Mouse (Mus musculus): ENCODE results near the gene Cry2.
"Not testable (repeated sequence)": the region's sequence is repeated elsewhere in the genome, so short reads cannot be mapped to it uniquely, and the experiment has no call there.

The Cry2 gene

GRCm38 (mm10) chr2:92433578-92434374, at the start of gene Cry2:
Cry2 (minus strand) TSS chr2:92434043.
- peak; percentile 99 for DNase-seq (ENCODE audit: low spot score)

DNA sequence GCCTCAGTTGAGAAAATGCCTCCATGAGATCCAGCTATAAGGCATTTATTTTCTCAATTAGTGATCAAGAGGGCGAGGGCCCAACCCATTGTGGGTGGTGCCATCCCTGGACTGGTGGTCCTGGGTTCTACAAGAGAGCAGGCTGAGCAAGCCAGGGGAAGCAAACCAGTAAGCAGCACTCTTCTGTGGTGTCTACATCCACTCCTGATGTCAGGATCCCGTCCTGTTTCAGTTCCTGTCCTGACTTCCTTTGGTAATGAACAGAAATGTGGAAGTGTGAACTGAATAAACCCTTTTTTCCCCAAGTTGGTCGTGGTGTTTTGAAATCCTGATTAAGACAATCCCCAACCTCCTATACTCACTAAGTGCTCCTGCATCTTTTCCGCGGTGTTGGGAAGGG, 49.7 kb upstream of the Cry2 start:
- no peak for DNase-seq (ENCODE audit: low spot score)

GRCm38 (mm10) chr2:92482551-92482950, 48.7 kb upstream of the Cry2 start:
- DNase-seq (ENCODE audit: low spot score): peak; percentile 56

DNA sequence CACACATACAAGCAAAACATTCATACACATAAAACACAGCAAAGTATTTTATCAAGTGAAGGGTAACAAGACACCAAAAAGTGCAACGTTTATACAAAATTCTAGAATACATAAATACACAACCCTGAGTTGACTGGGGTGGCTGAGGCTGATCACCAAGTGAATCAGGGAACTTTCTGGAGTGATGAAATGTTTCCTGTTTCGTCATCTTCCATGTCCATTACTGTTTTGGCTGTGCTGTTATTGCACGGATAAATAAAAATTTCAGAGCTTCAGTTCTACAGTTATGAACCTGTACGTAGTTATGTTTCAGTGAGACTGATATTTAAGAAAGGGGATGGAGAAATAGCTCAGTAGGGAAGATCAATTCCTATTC, 44.5 kb upstream of the Cry2 start:
- DNase-seq (ENCODE audit: low spot score): peak; percentile 57

GRCm38 (mm10) chr2:92477672-92478312, 43.9 kb upstream of the Cry2 start:
- DNase-seq (ENCODE audit: low spot score): no peak

GRCm38 (mm10) chr2:92476580-92476979, 42.7 kb upstream of the Cry2 start:
- not testable (repeated sequence) for DNase-seq (ENCODE audit: low spot score)

DNA sequence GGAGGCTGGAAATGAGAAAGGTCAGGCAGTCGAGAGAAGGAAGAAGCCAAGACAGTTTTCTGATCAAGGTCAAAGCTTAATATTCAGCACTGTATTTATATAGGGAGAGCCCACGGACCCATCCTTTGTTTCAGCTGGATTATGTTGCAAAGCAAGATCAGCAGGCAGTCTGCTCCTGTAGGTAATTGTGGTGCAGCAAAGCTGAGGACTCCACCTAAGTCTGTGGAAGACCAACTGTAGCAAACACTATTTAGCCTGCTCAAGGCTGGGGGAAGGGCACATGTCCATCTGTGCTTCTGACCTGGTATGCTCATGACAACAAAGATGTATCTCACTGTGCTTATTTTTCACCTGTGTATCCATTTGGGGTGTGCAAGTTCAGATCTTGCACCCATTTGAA, 41.9 kb upstream of the Cry2 start:
- no peak for DNase-seq (ENCODE audit: low spot score)

DNA sequence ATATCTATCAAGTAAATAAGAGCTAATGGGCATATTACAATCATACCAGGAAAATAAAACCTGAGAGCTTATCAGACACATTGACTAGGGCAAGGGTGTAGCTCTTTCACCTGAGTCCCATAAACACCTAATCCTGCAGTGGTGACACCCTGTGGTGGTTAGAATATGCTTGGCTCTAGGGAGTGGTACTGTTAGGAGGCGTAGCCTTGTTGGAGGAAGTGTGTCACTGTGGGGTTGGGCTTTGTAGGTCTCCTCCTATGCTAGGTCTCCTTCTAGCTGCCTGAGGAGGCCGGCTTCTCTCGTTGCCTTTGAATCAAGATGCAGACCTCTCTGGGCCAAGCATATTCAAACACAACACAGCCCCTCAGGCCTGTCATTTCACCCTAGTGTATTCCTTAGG, 41.1 kb upstream of the Cry2 start:
- DNase-seq (ENCODE audit: low spot score): no peak

DNA sequence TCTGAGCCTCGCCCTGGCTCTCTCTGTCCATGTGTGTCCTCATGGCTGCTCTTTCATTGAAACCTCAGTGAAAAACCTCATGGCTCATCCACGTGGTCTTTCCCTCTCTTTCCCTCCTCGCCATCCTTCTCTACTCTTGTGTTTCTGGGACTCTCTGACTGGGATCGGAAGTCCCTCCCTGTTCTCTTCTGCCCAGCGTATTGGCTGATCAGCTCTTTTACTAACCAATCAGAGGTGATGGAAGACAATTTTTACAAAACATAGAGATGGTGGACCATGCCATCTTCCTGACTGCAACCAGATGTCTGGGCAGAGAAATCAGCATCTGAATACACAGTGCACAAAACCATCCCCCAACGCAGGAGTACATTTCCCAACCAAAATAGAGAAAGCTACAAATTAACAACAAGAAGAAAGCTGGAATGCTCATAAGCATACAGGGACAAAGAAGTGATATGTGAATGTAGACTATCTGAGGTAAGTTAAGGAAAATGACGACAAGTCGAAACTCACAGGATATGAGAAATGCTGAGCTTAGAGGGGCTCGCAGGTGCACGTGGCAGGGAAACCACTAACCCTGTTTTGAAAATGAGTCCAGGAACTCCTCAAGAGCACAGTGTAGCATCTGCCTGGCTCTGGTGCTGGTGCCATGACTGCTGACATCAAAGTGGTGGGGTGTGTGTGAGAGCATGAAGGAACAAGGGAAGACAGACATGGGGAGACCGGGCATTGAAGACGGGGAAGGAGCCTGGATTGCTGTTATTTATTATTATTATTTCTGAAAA, 38.2 kb upstream of the Cry2 start:
- no peak for DNase-seq (ENCODE audit: low spot score)

GRCm38 (mm10) chr2:92464690-92465089, 30.8 kb upstream of the Cry2 start:
- DNase-seq (ENCODE audit: low spot score): no peak

- DNase-seq (ENCODE audit: low spot score): no peak
These were observed 27.4 kb upstream of the Cry2 start for GRCm38 (mm10) chr2:92461215-92461614.

GRCm38 (mm10) chr2:92459921-92460707, 26.3 kb upstream of the Cry2 start, which contains the start of gene Slc35c1:
Slc35c1 (minus strand) TSS chr2:92460538.
- no peak for DNase-seq (ENCODE audit: low spot score)

DNA sequence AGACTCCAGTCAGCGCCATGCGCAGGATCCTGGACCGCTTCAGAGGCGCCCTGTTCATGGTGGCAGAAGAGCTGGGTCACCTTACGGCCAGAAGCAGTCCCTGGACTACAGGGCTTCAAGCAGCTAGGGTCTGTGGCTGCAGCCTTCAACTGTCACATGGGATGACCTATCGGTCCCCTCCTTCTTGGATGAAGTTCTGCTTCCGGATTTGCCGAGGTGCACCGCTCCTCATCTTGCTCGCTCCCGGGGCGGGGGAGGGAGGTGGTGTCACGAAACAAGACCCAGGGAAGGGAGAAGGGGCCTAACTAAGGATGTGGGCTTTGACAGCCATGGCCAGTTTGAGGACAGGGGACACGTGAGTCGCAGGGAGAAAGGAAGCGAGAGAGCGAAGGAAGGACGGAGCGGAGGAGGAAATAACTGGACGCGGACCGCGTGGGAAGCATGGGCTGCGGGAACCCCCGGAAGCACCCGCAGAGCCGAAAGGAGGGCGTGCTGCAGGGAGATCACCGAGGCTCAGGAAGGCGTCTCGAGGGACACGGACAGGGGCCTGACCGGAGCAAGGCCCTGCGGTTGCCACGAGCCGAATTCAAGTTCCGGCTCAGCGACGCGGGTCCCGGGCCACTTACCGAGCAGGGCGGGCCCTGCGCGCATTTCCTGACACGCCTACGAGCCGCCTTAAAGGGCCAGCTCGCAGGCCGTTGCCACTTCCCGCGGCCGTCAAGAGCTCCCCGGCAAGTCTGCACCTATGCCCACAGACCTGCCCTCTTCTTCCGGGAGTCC, 25.5 kb upstream of the Cry2 start:
- DNase-seq (ENCODE audit: low spot score): peak; percentile 75

GRCm38 (mm10) chr2:92458481-92458880, 24.6 kb upstream of the Cry2 start:
- DNase-seq (ENCODE audit: low spot score): no peak

DNA sequence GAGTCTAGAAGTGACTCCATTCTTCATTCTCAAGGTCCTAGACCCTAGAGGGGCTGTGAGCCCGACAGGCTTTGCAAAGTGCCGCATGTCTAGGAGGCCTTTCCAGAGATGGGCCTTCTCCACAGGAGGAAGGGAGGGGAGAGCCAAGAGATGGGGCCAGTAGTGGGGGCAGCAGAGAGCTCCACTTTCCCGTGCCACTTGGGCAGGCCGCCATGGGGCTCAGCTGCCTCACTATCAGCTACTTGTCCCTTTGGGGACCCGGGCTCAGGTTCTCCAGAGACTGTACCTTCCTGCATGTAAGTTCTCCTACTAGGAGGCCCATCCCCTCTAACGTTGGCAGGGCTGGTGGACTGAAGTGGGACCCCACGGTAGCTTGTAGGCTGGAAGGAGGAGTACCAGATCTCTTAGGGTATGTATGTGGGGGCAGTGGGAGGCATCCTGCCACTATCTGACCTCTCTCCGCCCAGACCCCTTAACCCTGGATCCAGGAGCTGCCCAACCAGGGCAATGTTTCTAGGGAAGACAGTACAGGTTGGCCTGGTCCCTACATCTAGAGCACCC, 23.2 kb upstream of the Cry2 start:
- DNase-seq (ENCODE audit: low spot score): no peak

- no peak for DNase-seq (ENCODE audit: low spot score)
These were observed 21.9 kb upstream of the Cry2 start for GRCm38 (mm10) chr2:92455704-92456103.

GRCm38 (mm10) chr2:92454166-92454565, 20.3 kb upstream of the Cry2 start:
- no peak for DNase-seq (ENCODE audit: low spot score)

DNA sequence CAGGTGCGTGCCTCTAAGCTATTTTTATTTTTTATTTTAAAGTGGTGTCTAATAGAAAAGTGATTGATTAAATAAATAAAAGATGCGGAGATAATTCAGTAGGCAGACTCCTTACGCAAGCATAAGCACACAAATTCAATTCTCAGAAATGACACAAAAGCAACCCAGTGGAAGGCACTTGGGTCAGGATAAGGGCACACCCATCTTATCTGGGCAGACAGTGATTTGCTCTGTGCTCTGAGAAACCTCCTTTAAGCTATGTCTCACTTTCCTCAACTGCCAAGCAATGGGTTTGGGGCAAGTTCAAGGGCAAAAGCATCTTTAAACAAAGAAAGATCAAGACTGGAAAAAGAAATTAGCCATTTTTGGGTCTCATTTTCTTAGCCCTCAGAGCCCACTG, 17.3 kb upstream of the Cry2 start:
- DNase-seq (ENCODE audit: low spot score): no peak

GRCm38 (mm10) chr2:92447121-92447740, 13.4 kb upstream of the Cry2 start:
- DNase-seq (ENCODE audit: low spot score): no peak

GRCm38 (mm10) chr2:92446656-92447055, 12.8 kb upstream of the Cry2 start:
- no peak for DNase-seq (ENCODE audit: low spot score)

Data from adipocyte (in vitro differentiated cells).